Mouse (Mus musculus) olfactory bulb, adult 2 months (tissue): ENCODE results near the gene Nfib. TPM values are rescaled to one million over a fixed set of nuclear protein-coding genes. Genes with fewer than 3 reads are reported as not detected.
A peak's percentile ranks its signal among the peaks of the same experiment; 100 is the strongest.

Source experiments
- H3K27ac ChIP-seq: fragments of 200-500 bp; 2 replicates; pipeline ENCODE4 v1.5.1; 2012; ENCODE audit warnings: low read depth, low read length; ENCODE audit not compliant: insufficient read depth
- H3K4me1 ChIP-seq: fragments of 200-500 bp; 2 replicates; pipeline ENCODE4 v1.6.1; 2012; ENCODE audit warnings: low read length; ENCODE audit not compliant: control insufficient read depth, insufficient read depth
- H3K4me3 ChIP-seq: fragments of 200-500 bp; 2 replicates; pipeline ENCODE4 v1.5.1; 2012; ENCODE audit warnings: mild to moderate bottlenecking, low read depth, low read length, moderate library complexity; ENCODE audit not compliant: insufficient read depth
- CTCF ChIP-seq: fragments of 200-500 bp; IDR thresholded peaks from 2 replicates; pipeline ENCODE4 v1.5.1; 2012; ENCODE audit warnings: low read depth, mild to moderate bottlenecking, low read length, moderate library complexity; ENCODE audit not compliant: insufficient read depth
- POLR2A ChIP-seq: fragments of 200-500 bp; IDR thresholded peaks from 2 replicates; pipeline ENCODE4 v1.6.1; 2012; ENCODE audit warnings: mild to moderate bottlenecking, low read depth, low read length, moderate library complexity; ENCODE audit not compliant: insufficient read depth
- WGBS: fragments of 180-500 bp; shearing (Covaris S2); methylation state at CpG from one replicate; pipeline ENCODE4 v1.1.7; 2018; 5-methylcytosine and 5-hydroxymethylcytosine counted together
- polyA plus RNA-seq: library from polyadenylated mRNA; stranded (reverse); fragments of >200 nt; gene quantifications from 2 replicates; pipeline ENCODE4 v1.2.4, GENCODE M21; 2012; ENCODE audit warnings: low replicate concordance; ENCODE audit not compliant: missing spikeins, insufficient read depth, insufficient read length

Nfib gene
- polyA plus RNA-seq, 1 experiment, result not detected

- TF ChIP-seq POLR2A, result no peak
- TF ChIP-seq CTCF, result no peak
- H3K27ac ChIP-seq, result no peak overlapping the region
- WGBS, result 61% methylated on average over 8 of the region's 8 CpGs
Measured at GRCm38 (mm10) chr4:82466717-82467116, 238.8 kb downstream of the Nfib start.

DNA sequence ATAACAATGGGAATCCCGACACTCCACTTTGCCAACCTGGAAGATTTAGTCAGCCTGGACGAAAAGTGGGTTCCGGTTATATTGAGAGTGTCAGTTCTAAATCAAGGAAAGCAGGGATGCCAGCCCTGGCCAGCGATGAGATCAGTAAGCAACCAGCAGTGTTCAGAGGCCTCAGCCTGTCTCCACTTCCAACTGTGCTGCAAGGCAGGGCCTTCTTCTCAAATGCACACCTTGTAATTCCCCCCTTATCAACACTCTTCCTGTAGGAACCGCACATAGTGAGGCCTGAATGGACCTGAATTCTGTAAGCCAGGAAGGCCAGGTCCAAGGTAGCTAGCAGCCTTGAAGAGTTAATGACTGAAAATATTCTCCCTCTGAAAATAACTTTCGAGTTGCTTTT, 239.4 kb downstream of the Nfib start:
- Histone ChIP-seq H3K4me1 (peaks cover 15% of the 10 kb centered on the region), H3K4me3 (no peak overlapping the region), H3K27ac (0 out of 2 replicates have a peak overlapping the region, but pooled peaks have one; percentile 13)
- WGBS, result 73% methylated on average over 6 of the region's 6 CpGs
- TF ChIP-seq CTCF, result no peak
- TF ChIP-seq POLR2A, result no peak

More at GRCm38 (mm10) chr4:82466717-82467116, 238.8 kb downstream of the Nfib start:
- H3K4me1 ChIP-seq, result peaks cover 15% of the 10 kb centered on the region
- H3K4me3 ChIP-seq, result no peak overlapping the region

DNA sequence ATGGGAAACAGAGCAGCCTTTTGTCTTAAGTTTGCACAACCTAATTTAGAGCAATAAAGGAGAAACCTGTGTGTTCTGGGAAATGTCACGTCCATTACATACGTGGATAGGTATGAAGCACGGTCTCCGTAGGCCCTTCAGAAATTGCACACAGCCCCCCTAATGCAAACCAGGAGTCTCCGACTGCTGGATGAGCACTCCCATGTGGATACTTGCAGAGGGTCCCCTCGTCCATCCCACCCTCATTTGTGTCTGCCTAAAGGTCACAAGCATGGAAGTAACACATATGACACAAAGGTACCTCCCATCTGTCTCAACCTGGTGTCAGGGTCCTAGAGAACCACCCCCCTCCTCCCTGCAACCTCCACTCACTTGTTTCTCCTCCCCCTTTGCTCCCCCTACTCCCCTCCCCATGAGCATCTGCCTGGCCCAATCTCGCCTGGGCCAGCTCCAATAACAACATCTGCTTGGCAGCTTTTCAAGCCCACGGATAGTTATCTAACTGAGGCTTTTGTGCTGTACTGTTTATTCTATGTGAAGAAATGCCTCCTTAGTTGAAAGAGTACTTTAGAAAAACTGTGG, 241.4 kb downstream of the Nfib start:
- 48% methylated on average over 8 of the region's 8 CpGs for WGBS
- Histone ChIP-seq H3K27ac (no peak overlapping the region), H3K4me3 (no peak overlapping the region), H3K4me1 (peaks cover 15% of the 10 kb centered on the region)
- no peak for TF ChIP-seq CTCF
- no peak for TF ChIP-seq POLR2A

- H3K27ac ChIP-seq, result no peak overlapping the region
- WGBS, result 71% methylated on average over 7 of the region's 7 CpGs
Measured at GRCm38 (mm10) chr4:82463189-82463715, 242.3 kb downstream of the Nfib start.

DNA sequence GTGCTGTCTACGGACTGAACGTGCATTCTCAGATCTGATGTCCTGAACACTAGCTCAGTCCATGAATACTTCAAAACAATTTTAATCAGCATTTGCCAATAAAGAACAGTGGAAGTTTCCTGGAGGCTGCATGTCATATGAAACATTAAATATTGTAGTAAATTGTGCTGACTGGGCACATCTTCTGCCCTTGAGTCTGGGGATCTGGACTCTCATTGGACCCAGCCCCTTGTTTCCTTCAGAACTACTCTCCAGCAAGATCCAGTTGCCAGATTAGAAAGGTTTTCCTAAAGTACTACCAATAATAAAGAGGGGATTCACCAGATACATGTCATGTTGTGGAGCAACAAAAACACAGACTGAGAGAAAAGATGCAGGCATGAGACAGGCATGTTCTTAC, 243.9 kb downstream of the Nfib start:
- no peak for TF ChIP-seq CTCF
- TF ChIP-seq POLR2A, result no peak
- WGBS, result 95% methylated on average over 2 of the region's 2 CpGs
- peaks cover 13% of the 10 kb centered on the region for H3K4me1 ChIP-seq
- H3K4me3 ChIP-seq, result no peak overlapping the region
- no peak overlapping the region for H3K27ac ChIP-seq

More at GRCm38 (mm10) chr4:82463189-82463715, 242.3 kb downstream of the Nfib start:
- no peak for TF ChIP-seq CTCF
- TF ChIP-seq POLR2A, result no peak
- Histone ChIP-seq H3K4me3 (no peak overlapping the region), H3K4me1 (peaks cover 15% of the 10 kb centered on the region)

- Histone ChIP-seq H3K4me3 (no peak overlapping the region), H3K4me1 (0 out of 2 replicates have a peak, but pooled peaks cover 2% of the 10 kb centered on the region), H3K27ac (peak overlapping the region; percentile 35; the same call in 1 of the 2 replicates)
- TF ChIP-seq CTCF (no peak), POLR2A (no peak)
- WGBS, result 85% methylated on average over 10 of the region's 10 CpGs
Measured at GRCm38 (mm10) chr4:82458895-82459294, 246.7 kb downstream of the Nfib start.

DNA sequence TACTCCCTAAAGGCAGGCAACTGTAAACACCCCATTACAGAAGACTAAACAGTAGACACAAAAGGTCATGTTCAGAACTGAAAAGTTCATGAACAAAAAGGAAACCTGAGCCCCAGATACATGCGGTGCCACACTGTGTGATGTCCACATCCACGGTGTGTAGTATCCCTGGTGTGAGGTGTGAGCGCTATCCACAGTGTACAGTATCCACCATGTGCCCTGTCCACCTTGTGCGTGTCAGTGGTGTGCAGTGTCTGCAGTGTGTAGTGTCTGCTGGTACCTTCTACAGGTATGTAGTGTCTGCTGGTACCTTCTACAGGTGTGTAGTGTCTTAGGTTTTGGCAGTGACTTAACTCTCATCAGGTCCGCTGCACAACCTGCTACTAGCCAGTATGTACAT, 248.6 kb downstream of the Nfib start:
- TF ChIP-seq CTCF (no peak), POLR2A (no peak)
- WGBS, result 87% methylated on average over 5 of the region's 5 CpGs
- Histone ChIP-seq H3K4me1 (no peaks in the 10 kb centered on the region), H3K4me3 (no peak overlapping the region), H3K27ac (no peak overlapping the region)

- TF ChIP-seq POLR2A, result no peak
- 68% methylated on average over 3 of the region's 3 CpGs for WGBS
- H3K27ac ChIP-seq, result no peak overlapping the region
- H3K4me3 ChIP-seq, result no peak overlapping the region
- no peaks in the 10 kb centered on the region for H3K4me1 ChIP-seq
Measured at GRCm38 (mm10) chr4:82456323-82456713, 249.2 kb downstream of the Nfib start.

GRCm38 (mm10) chr4:82455617-82456322, 249.8 kb downstream of the Nfib start:
- Histone ChIP-seq H3K4me1 (no peaks in the 10 kb centered on the region), H3K4me3 (no peak overlapping the region), H3K27ac (no peak overlapping the region)
- WGBS, result 93% methylated on average over 8 of the region's 8 CpGs
- TF ChIP-seq POLR2A (no peak), CTCF (no peak)
